Mouse (Mus musculus) pancreas, adult 10 weeks (tissue): Measurements from ENCODE around the gene Gm6502. TPM values are rescaled to one million over a fixed set of nuclear protein-coding genes. Genes with fewer than 3 reads are reported as not detected.

Experiments
- polyA plus RNA-seq: library from polyadenylated mRNA; stranded (reverse); fragments of 350-450 nt; fragmentation: Illumina TruSeq; extraction: RNeasy Lipid Tissue Mini Kit (QIAGEN cat#74804); gene quantifications from one replicate; pipeline ENCODE4 v1.2.3, GENCODE M21; 2015; ENCODE audit warnings: low read depth, low replicate concordance; ENCODE audit not compliant: insufficient read depth

The Gm6502 gene
- not detected for polyA plus RNA-seq

DNA sequence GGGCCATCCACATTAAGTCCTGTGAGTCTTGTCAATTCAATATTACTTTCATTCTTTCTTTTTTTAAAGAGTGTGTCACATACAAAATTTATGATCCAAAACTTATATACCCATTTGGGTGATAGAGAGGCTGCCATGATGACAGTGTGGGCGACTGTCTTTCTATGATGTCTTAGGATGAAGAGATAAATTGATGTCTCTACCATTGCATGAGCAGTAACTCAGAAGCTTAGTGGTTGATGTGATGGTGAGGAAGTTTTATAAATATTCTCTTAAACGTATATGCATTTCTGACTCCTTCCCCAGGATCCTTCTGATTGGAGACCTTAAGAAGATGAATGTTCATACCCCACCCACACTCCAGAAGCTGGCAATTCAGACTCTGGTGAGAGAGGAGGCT, at the start of gene Gm6502:
Gm6502 (plus strand) TSS at position 301 of the 400 bp plus-strand sequence.

DNA sequence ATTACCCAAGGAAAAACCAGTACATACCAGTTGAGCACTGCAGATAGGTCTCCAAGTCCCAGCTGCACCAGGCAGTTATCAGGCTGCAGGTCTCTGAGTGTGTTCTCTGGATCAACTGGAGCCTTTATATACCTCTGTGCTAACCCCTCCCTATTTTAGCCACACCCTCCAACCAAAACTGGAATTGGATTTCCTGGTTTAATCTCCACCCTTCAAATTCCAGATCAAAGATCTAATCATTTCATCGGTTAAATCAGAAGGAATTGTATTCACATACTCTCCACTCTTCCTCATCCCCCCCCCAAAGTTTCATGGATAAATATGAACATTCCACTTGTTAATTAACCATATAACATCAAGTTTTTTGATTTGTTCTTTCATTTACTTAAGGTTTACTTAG, 7.5 kb upstream of the Gm6502 start, which contains the start of gene A430089I19Rik:
A430089I19Rik (minus strand) TSS at position 101 of the 400 bp plus-strand sequence.

DNA sequence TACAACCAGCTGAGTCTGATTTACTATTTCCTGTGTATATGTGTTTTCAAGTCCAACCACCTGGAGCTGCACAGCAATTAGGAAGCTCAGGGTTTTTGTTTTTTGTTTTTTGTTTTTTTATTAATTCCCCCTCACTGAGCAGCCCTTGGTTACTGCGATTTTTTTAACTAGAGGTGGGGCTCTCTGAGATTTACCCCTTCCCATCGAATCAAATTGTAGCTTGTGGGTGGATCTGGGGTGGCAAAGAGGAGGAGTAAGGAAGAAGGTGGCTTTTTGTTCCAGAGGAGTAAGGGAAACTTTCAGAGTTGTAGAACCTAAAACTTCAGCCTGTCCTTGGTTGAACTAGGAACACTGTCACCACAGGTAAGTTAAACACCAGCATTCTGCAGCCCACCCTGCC, 25.2 kb downstream of the Gm6502 start, which contains the start of gene AA792892:
AA792892 (plus strand) TSS at position 301 of the 400 bp plus-strand sequence.

Other genes with a start within 250 kb of the Gm6502 start
- not detected for gene BC061212, start 243.9 kb upstream of the Gm6502 start, polyA plus RNA-seq
- gene Gm6351, start 238.1 kb upstream of the Gm6502 start, polyA plus RNA-seq = not detected
- not detected for gene Gm3106, start 96.4 kb upstream of the Gm6502 start, polyA plus RNA-seq
- not detected for gene A430089I19Rik, start 7.6 kb upstream of the Gm6502 start, polyA plus RNA-seq
- gene AA792892, start 25.3 kb downstream of the Gm6502 start, polyA plus RNA-seq = not detected
- gene Gm7682, start 131.3 kb downstream of the Gm6502 start, polyA plus RNA-seq = not detected
- not detected for gene Gm3139, start 211.9 kb downstream of the Gm6502 start, polyA plus RNA-seq